ENCODE assay signal across 23 mouse cellular contexts in the genomic region with DNA sequence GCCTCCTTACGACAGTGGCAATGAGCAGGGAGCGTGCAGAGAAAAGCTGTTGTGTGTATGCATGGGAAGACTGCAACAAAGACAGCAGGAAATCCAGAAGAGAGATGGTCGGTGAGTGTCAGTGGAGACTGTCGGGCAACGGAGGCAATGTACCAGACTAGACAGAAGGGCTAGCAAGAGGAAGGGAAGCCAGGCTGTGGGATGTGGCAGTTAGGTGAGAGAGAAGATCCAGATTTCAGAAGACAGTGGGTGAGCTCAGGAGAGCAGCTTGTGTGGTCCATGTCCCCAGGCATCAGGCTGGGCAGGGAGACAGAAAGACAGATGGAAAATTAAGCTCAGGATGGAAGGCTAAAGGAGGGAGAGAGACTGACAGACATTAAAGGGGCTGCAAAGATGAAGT.
DNase-seq lines count a peak whose midpoint lies in the region; TF ChIP-seq lines count a peak whose summit lies in the region.
"Had no signal": no experiment of that assay in that cellular context is flagged by ENCODE, and none has a peak within 500 bp of the region (broad histone marks: within the 10 kb centered on the region; RNA-seq: fewer than 3 reads in every experiment).

No protein-coding gene starts in this region.

- no peak for TF ChIP-seq CTCF in left cerebral cortex, adult 2 months (IDR thresholded peaks at IDR 0.05)

- intact Hi-C loops in left cerebral cortex, postnatal 4 days (cut with DNase I), result no loop called here
- intact Hi-C loops in left cerebral cortex, adult 2 months (cut with DNase I), result no loop called here

- H3K4me3 ChIP-seq in left cerebral cortex, adult 2 months, result no peak overlapping the region
- H3K4me3 ChIP-seq: embryonic facial prominence, embryonic 12.5 days; embryonic facial prominence, embryonic 15.5 days; heart, adult 2 months; heart, embryonic 10.5 days; heart, embryonic 13.5 days; intestine, embryonic 15.5 days had no signal

- no peak overlapping the region for H3K27ac ChIP-seq in left cerebral cortex, adult 2 months
- H3K27ac ChIP-seq: embryonic facial prominence, embryonic 12.5 days; embryonic facial prominence, embryonic 15.5 days; heart, adult 2 months; heart, embryonic 10.5 days; heart, embryonic 13.5 days; hindbrain, embryonic 14.5 days; intestine, embryonic 15.5 days had no signal

- DNase-seq in cerebellum, adult 11-12 months, result peak; percentile 8
- no peak for DNase-seq in cerebellum, adult 18-20 months
- DNase-seq in left cerebral cortex, postnatal 4 days, result peak; percentile 40
- DNase-seq in left cerebral cortex, adult 2 months (ENCODE audit: extremely low spot score in 1 of 2, low spot score in 2 of 2), result no peak
- peak; percentile 66 to 67 for DNase-seq in cerebellum, postnatal 10 days
- no peak for DNase-seq in thymus, postnatal 36 days
- no peak for DNase-seq in MN1 (ENCODE audit: low spot score)
- DNase-seq: adrenal gland, adult 8-10 months; adrenal gland, postnatal 25 days; forebrain, postnatal 0 days; gastrocnemius, postnatal 10 days; gastrocnemius, postnatal 36 days; heart, adult 2 months; heart, postnatal 14 days; heart, postnatal 4 days; kidney, adult 11 months; kidney, adult 8-10 months had no signal

Comparison
In these comparisons a context has a peak if more than half of its experiments do, and no peak if none do; other contexts are left out.
1. DNase-seq: peak in cerebellum, adult 11-12 months (single experiment), left cerebral cortex, postnatal 4 days (single experiment) and cerebellum, postnatal 10 days (2 of 2); none in cerebellum, adult 18-20 months (0 of 2), left cerebral cortex, adult 2 months (0 of 2), thymus, postnatal 36 days (0 of 2) and MN1 (single experiment).